Mouse (Mus musculus) cerebellum, adult 18-20 months (tissue): ENCODE measurements at regions not wholly inside any gene's neighbourhood (a gene's known extent, or its start where the extent isn't known, plus 50 kb on each side); places are given as distances from the start of the nearest gene placed in this dataset.
A peak's percentile ranks its signal among the peaks of the same experiment; 100 is the strongest.

ENCODE experiments used
- DNase-seq, 2 experiments: peaks; one replicate each; pipeline ENCODE4 v3.0.0; 2021

- DNase-seq: no peak
Observed at GRCm38 (mm10) chr2:79548039-79548600, 87.0 kb upstream of the Itprid2 start.

- DNase-seq: no peak
Observed at GRCm38 (mm10) chr2:79549781-79550180, 85.4 kb upstream of the Itprid2 start.

DNA sequence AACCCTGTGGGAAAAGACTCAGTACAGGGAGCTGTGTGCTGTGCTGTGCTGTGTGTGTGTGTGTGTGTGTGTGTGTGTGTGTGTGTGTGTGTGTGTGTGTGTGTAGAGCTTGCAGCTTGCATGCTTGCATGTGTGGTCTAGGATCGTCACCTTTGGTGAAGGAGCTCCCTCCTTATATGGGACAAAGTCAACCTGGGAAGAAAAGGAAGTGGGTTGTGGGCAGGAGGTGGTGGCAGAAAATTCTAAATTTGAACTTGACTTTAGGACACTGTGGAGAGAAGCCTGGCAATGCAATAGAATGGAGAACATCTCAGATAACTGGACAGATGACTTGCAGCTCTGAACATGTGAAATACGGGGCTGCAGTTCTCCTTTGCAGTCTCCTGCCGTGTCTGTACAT is 84.7 kb upstream of the Itprid2 start:
- DNase-seq: no peak

DNA sequence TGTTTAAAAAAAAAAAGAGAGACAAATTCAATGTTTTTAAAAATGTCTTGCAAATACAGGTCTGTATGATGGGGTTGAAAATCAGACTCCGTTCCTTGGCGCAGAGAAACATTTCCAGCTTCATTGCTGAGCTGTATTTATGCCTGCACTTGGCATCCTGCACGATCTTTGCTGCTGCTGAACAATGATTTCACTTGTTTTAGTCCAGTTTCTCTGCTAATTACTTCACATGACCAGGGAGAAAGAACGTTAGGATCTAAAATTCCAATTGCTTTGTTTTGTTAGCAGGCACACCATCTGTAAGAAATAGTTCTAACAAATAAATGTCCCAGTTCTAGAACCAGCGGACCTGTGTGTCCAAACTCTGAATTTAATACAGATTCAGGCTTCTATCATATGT is 82.7 kb upstream of the Itprid2 start:
- no peak for DNase-seq

- DNase-seq: no peak
Observed at GRCm38 (mm10) chr2:79555395-79555794, 79.8 kb upstream of the Itprid2 start.

GRCm38 (mm10) chr2:79557361-79557760 is 77.8 kb upstream of the Itprid2 start:
- no peak for DNase-seq

GRCm38 (mm10) chr2:79566280-79566933 is 68.7 kb upstream of the Itprid2 start:
- DNase-seq: no peak

- DNase-seq: no peak
Observed at GRCm38 (mm10) chr2:79567413-79567934, 67.7 kb upstream of the Itprid2 start.

GRCm38 (mm10) chr2:79569663-79570062 is 65.5 kb upstream of the Itprid2 start:
- DNase-seq: peak; percentile 35 to 46

GRCm38 (mm10) chr2:79571910-79572309 is 63.2 kb upstream of the Itprid2 start:
- no peak for DNase-seq

DNA sequence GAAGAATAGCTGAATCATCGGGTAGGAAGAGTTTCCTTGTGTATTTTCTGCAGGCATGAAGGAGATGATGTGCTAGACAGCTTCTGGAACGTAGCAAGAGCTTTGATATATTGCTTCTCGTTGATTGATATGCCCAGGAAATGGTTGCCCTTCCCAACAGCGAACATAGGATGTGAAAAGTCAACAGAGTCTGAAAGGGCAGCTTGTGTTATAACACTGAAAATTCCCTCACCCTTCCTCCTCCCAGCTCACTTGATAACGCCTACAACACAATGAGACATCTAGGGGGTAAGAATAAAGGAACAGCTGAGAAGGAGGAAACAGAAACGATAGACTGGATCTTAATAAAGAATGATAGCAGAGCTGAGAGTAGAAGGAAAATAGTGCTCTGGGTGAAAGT is 60.1 kb upstream of the Itprid2 start:
- no peak for DNase-seq

- DNase-seq: no peak
Observed at GRCm38 (mm10) chr2:79585022-79585774, 50.0 kb upstream of the Itprid2 start.
